Mouse (Mus musculus): ENCODE results near the gene Gm1043.

- TF ChIP-seq CTCF (IDR thresholded peaks at IDR 0.05; ENCODE audit: borderline replicate concordance, extremely low read depth, insufficient read depth, insufficient read length) (no peak), POLR2A (IDR thresholded peaks at IDR 0.05; ENCODE audit: borderline replicate concordance, extremely low read depth, insufficient read depth, insufficient read length, poor library complexity, severe bottlenecking) (no peak)
Observed at GRCm38 (mm10) chr5:37082420-37082819, 2.8 kb upstream of the Gm1043 start.

Measured in brain, embryonic 14.5 days (tissue).